Mouse (Mus musculus) kidney, adult 2 months (tissue): Measurements from ENCODE around the gene Cinp. TPM values are rescaled to one million over a fixed set of nuclear protein-coding genes. Genes with fewer than 3 reads are reported as not detected.

ENCODE experiments used
- DNase-seq: peaks from one replicate; pipeline ENCODE4 v3.0.0; 2021
- H3K27ac ChIP-seq: fragments of 200-500 bp; 2 replicates; pipeline ENCODE4 v1.5.1; 2012; ENCODE audit warnings: low read depth, low read length, control low read depth, inconsistent platforms; ENCODE audit not compliant: insufficient read depth
- H3K27me3 ChIP-seq: fragments of 200-500 bp; replicated peaks from 2 replicates; pipeline ENCODE4 v1.6.1; 2012; ENCODE audit warnings: mild to moderate bottlenecking, moderate library complexity, low read length, inconsistent platforms; ENCODE audit not compliant: control insufficient read depth, insufficient read depth
- H3K36me3 ChIP-seq: fragments of 200-500 bp; 2 replicates; pipeline ENCODE4 v1.6.1; 2012; ENCODE audit warnings: mild to moderate bottlenecking, moderate library complexity, low read length, inconsistent platforms; ENCODE audit not compliant: control insufficient read depth, insufficient read depth
- H3K4me1 ChIP-seq: fragments of 200-500 bp; 2 replicates; pipeline ENCODE4 v1.6.1; 2011; ENCODE audit warnings: low read length; ENCODE audit not compliant: control insufficient read depth, insufficient read depth
- H3K4me3 ChIP-seq: fragments of 200-500 bp; 2 replicates; pipeline ENCODE4 v1.5.1; 2011; ENCODE audit warnings: mild to moderate bottlenecking, low read depth, low read length, control low read depth; ENCODE audit not compliant: insufficient read depth
- CTCF ChIP-seq: fragments of 200-500 bp; conservative IDR thresholded peaks from 2 replicates; pipeline ENCODE4 v1.5.1; 2011; ENCODE audit warnings: low read depth, mild to moderate bottlenecking, control low read depth, low read length, moderate library complexity, mixed read lengths; ENCODE audit not compliant: insufficient read depth, insufficient read length
- POLR2A ChIP-seq: fragments of 200-500 bp; IDR thresholded peaks from one replicate; pipeline ENCODE4 v1.6.1; 2011; ENCODE audit warnings: low read depth, low read length, control low read depth
- WGBS: fragments of 180-500 bp; shearing (Covaris S2); methylation state at CpG from one replicate; pipeline ENCODE4 v1.1.7; 2018; 5-methylcytosine and 5-hydroxymethylcytosine counted together
- polyA plus RNA-seq: library from polyadenylated mRNA; depleted of rRNA; stranded (reverse); fragments of >200 nt; gene quantifications from 2 replicates; pipeline ENCODE4 v1.2.3, GENCODE M21; 2012

The Cinp gene
- polyA plus RNA-seq, 1 experiment: 27.1 TPM

- TF ChIP-seq POLR2A (peak; percentile 22), CTCF (no peak)
- Histone ChIP-seq H3K36me3 (no peaks in the 10 kb centered on the region), H3K27me3 (no peaks in the 10 kb centered on the region), H3K4me3 (peak within 1 kb of the TSS; percentile 87), H3K4me1 (peaks cover 8% of the 10 kb centered on the region; the same call in 1 of the 2 replicates), H3K27ac (peak within 1 kb of the TSS; percentile 80)
- DNase-seq: peak; percentile 92
- WGBS: under 1% methylated on average over 84 of the region's 89 CpGs
Measured at GRCm38 (mm10) chr12:110850010-110850928, 38.7 kb downstream of the Cinp start, which contains the start of gene Zfp839. Gene Zfp839 (plus strand): TSS chr12:110850253.

DNA sequence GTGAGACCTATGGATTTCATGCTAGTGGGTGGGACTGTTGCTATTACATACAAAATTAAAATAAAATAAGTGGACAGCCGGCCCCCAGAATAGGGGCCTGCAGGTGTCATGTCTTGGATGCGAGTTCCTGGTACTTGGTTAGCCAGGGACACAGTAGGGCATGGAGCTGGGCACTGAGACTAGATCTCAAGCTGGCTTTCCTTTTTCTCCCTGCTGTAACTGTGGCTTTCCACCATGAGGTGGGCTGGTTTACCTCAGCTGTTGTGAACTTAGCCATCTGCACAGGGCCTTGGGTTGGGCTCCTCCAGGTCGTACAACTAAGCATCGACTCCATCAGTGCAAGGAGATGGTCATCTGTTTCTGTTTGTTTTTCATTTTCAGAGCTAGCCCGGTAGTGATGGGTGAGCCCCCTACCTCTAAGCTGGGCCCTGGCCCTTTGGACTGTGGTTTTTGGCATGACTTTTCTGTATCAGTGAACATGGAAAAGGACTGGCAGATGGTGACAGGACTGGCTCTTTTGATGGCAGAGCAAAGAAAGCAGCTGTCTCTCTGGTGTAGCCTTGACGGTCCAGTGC is 42.7 kb downstream of the Cinp start:
- TF ChIP-seq POLR2A (no peak), CTCF (no peak)
- H3K4me1 ChIP-seq: peaks cover 5% of the 10 kb centered on the region; the same call in 1 of the 2 replicates
- no peaks in the 10 kb centered on the region for H3K27me3 ChIP-seq
- no peak for DNase-seq
- H3K36me3 ChIP-seq: no peaks in the 10 kb centered on the region
- 71% methylated on average over 6 of the region's 6 CpGs for WGBS
- H3K27ac ChIP-seq: peak overlapping the region; percentile 67; the same call in 1 of the 2 replicates
- peak overlapping the region; percentile 65 for H3K4me3 ChIP-seq

DNA sequence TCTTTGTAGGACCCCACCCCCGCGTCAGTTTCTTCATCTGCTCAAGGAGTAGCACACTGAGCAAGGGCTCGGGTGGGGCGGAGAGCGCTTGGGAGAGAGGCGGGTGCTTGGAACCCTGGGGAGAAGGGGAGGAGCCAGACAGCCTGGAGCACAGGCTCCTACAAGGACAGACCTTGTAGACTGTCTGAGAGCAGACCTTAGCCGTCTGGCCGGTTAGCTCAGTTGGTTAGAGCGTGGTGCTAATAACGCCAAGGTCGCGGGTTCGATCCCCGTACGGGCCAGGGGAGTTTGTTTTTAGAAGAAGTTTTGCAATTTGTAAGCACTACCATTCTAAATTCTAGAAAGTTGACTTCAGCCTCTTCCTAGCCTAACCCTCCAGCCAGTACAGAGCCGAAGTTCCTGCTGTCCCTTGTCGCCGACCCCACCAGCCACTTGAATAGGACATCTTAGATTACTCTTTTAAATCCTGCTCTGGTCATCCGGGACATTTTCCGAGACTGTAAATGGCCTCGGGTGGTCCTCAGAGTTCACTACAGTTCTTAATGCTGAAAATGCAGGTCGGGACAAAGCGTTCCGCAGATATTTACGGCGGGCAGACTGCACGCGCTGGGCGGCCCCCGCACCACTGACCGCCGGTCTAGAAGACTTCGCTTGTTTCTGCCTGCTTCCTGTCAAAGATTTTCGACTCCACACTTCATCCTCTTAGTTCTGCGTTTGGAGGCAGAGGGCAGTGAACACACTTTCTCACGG is 43.6 kb downstream of the Cinp start:
- peak overlapping the region; percentile 65 for H3K4me3 ChIP-seq
- DNase-seq: peak; percentile 98
- H3K27ac ChIP-seq: peak overlapping the region; percentile 78
- no peaks in the 10 kb centered on the region for H3K36me3 ChIP-seq
- no peaks in the 10 kb centered on the region; the same call in 1 of the 2 replicates for H3K4me1 ChIP-seq
- no peak for TF ChIP-seq POLR2A
- no peaks in the 10 kb centered on the region for H3K27me3 ChIP-seq
- WGBS: 1% methylated on average over 36 of the region's 36 CpGs

DNA sequence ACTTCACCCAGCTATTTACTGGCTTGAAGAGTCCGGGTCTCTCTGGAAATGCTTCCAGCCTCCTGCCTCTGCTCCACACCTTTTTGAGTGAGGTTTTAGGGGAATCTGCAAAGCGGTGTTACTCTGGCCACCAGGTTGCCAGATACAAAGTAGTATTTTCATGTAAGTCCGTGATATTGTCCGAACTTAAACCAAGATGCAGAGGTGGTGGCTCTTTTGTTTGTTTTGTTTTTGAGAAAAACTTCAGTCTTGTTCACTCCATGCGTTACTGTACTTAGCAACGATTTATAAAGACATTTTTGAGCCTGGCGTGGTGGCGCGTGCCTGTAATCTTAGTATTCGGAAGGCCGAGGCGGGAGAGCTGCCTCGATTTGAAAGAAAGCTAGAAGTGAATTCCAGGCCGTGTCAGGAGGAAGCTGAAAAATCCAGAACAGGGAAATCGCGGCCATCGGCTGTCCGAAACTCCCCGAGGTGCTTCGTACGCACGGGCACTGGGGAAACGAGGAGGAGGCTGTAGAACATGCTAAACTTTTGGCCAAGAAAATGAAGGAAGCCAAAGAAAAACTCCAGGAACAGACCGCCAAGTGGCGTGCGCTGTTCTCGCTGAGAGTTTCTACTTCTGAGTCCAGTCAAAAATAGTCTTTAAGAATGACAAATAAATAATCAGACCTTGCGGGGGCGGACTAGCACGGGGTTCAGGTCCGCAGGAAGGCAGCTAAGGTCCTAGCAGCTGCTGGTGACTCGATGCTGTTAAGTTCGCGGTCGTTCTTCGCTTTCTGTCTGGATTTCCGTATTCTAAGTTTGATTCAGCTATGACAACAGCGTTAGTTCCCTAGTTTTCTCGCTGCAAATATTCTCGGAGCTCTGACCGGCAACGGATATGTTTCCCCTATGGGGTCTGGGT is 44.5 kb downstream of the Cinp start:
- H3K36me3 ChIP-seq: no peaks in the 10 kb centered on the region
- 1% methylated on average over 42 of the region's 42 CpGs for whole genome bisulfite sequencing
- H3K27ac ChIP-seq: peak overlapping the region; percentile 78
- no peak for TF ChIP-seq POLR2A
- TF ChIP-seq CTCF: no peak
- peak overlapping the region; percentile 65 for H3K4me3 ChIP-seq
- no peaks in the 10 kb centered on the region; the same call in 1 of the 2 replicates for H3K4me1 ChIP-seq
- no peak for DNase-seq
- H3K27me3 ChIP-seq: no peaks in the 10 kb centered on the region

- Histone ChIP-seq H3K4me1 (no peaks in the 10 kb centered on the region; the same call in 1 of the 2 replicates), H3K27ac (no peak overlapping the region), H3K27me3 (no peaks in the 10 kb centered on the region), H3K36me3 (no peaks in the 10 kb centered on the region), H3K4me3 (peak overlapping the region; percentile 65)
- peak; percentile 92 for DNase-seq
- WGBS: 21% methylated on average over 32 of the region's 32 CpGs
- no peak for TF ChIP-seq POLR2A
- peak; percentile 92 for TF ChIP-seq CTCF
Measured at GRCm38 (mm10) chr12:110843194-110844048, 45.5 kb downstream of the Cinp start.
